Mouse (Mus musculus) megakaryocyte, embryonic 14.5 days (primary cell): Measurements from ENCODE around the gene Copa.

Experiments used
- FLI1 ChIP-seq: IDR thresholded peaks from 2 replicates; pipeline ENCODE4 v1.6.1; 2012; ENCODE audit warnings: low read length, inconsistent platforms, mixed read lengths
- GATA1 ChIP-seq: IDR thresholded peaks from 3 replicates; pipeline ENCODE4 v1.6.1; 2012; ENCODE audit warnings: mixed read lengths, low read length, inconsistent platforms, borderline replicate concordance

GRCm38 (mm10) chr1:172119720-172120119, 37.4 kb downstream of the Copa start:
- TF ChIP-seq GATA1 (no peak), FLI1 (no peak)
